Mouse (Mus musculus): ENCODE measurements around the gene Slc1a7.

The Slc1a7 gene

DNA sequence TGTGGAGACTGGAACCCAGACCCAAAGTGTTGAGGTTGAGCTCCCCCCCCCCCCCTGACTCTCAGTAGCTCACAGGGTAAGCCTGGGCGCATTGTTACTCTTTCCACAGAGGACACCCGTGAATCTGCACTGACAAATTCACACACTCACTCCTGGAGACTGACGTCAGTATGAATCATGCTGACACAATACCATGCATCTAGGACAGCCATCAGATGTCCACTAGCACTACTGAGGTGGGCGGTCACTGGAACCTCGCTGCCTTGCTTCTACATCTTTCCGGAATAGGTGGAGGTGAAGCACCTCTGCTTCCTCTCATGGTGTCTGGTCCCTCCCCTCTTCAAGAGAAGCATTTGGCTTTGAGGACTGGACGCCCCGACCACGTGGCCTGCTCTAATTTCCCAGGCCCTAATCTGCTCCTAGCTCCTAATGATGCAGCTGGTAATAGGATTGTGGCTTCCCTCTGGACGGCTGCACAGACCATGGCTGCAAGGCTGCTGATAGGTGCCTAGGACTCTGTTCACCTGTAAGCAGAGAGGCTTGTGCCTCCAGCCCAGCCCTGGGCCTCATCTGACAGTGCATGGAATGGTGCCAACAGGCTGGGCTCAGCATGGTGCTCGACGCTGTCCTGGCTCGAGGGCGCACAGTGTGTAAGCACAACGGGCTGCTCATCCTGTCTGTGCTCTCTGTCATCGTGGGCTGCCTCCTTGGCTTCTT lies at the start of gene Slc1a7:
TSS of gene Slc1a7 (plus strand) at position 367 of the 717 bp plus-strand sequence.
- in situ Hi-C loops (cut with MboI), result no loop called here

DNA sequence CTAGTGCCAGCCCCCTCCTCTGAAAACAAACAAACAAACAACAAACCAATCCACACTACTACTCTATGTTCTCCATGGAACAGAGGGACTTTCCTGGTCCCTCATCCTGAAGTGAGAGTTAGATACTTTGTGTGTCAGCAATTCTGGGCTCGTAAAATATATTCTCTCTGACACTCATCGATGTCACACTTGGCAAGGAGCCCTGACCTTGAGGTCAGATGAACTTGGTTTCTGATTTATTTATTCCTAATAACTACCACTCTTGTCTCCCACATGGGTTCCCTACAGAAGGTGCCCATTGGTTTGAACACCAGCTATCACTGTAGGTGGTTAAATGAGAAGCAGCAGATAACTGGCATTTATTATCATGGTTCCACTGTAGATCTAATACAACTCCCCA lies 47.8 kb upstream of the Slc1a7 start:
- in situ Hi-C loops (cut with MboI), result no loop called here

DNA sequence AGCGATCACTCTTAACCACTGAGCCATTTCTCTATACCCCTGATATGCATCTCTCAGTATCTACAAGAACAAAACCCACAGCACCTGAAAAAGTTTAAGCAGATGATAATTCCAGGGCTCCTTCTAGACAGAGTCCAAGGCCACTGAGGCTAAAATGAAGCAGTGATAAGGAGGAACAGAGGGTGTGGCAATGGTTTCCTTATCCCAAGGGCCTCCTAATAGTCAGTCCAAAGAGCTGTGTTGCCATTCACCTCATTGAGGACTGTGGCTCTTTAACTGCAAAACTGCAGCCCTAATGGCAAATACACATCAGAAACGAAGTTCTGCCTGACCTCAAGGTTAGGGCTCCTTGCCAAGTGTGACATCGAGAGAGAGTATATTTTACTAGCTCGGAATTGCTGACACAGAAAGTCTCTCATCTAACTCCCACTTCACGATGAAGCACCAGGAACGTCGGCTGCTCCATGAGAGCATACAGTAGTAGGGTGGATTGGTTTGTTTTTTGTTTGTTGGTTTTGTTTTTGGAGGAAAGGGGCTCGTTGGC lies 46.9 kb upstream of the Slc1a7 start:
- in situ Hi-C loops (cut with MboI), result no loop called here

DNA sequence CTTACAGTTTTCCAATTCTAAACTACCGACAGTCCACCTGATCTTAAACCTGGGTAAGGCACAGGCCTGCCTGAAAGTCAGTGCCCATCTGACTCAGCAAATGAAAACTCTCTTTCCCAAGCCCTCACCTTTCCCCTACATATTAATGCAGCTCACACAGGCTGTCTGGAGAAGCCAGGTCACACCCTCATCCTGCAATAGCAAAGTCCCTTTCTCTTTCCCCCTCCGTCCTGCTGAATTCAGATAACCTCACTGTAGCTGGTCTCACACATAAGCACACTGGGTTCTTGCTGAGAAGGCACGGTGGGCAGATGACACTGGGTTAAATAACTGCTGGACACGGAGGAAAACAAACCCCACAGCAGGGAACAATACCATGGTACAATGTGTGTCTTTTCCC lies 46.2 kb upstream of the Slc1a7 start:
- in situ Hi-C loops (cut with MboI), result no loop called here

DNA sequence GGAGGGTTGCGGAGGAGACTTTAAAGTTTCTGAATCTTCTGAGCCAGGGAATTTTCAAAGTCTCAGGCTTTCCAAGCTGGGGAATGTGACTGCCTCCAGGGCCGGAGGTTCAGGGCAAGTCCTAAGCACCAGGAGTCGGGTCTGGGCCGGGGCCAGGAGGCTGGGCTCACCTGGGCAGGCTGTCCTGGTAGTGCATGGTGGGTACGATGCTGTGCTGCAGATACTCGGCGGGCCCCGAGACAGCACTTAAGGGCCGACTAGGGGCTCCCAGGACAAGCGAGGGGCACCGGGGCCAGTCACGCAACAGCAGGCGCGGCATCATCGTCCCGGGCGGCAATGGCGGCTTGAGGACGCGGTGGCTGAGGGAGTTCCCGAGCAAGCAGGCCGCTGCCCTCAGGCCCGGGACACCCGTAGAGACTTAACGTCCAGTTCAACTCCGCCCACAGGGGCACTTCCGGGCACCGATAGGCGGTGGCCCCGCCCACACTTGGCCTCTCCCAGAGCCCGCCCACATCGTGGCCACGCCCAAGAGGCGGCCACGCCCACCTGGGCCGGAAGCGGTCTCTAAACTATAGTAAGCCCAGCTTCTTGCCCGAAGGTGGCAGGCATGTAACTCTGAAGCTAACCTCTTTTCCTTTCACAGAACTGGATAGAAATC lies 44.9 kb upstream of the Slc1a7 start, which contains the start of gene Cpt2:
TSS of gene Cpt2 (minus strand) at position 466 of the 658 bp plus-strand sequence.
- in situ Hi-C loops (cut with MboI), result no loop called here

DNA sequence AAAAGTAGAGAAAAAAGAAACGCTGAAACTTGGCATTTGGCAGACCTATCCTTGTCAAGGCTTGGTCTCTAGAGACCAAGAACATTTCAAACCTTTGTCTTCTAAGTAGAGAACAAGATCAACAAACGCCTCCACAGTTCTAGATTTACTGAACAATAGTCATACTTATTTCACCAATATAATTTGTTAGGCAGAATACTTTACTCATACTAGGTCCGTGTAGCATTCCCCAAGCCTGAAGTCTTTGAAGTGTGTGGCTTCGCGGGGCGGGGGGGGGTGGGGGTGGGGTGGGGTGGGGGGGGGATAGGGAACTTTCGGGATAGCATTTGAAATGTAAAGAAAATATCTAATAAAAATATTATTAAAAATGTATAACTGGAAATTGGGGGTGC lies 44.3 kb upstream of the Slc1a7 start:
- in situ Hi-C loops (cut with MboI), result no loop called here

DNA sequence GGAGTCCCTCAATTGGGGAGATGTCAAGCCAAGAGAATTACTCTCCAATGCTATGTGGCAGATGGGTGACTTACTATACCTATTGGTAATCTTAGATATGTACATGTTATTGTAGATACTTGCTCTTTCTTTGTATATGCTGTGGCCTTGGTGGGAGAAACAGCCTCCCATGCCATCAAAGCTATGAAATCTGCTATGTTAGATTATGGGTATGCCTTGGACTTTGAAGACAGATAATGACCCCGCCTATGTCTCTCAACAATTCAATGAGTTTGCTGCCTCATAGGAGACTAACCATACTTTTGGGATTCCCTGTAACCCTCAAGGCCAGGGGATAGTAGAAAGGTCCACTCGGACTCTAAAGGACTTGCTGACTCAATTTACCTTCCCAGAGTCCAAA lies 39.9 kb upstream of the Slc1a7 start:
- in situ Hi-C loops (cut with MboI), result no loop called here

DNA sequence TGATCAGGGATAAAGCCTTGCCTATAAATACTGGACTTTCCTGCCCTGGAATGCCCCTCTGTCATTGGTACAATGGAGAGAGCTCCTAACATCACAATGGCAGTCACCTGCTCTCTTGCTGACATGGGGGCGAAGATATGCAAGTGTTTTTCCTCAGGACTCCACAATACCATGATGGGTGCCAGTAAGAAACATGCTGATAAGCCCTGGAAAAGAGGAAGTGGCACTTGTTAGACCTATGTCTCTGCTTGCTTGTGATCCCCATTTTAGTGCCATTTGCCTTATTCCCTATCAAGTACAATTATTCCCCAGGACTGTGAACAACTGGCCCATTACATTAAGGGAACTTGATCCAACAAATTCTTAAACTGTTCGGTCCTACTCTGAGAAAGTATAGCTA lies 39.4 kb upstream of the Slc1a7 start:
- in situ Hi-C loops (cut with MboI), result no loop called here

DNA sequence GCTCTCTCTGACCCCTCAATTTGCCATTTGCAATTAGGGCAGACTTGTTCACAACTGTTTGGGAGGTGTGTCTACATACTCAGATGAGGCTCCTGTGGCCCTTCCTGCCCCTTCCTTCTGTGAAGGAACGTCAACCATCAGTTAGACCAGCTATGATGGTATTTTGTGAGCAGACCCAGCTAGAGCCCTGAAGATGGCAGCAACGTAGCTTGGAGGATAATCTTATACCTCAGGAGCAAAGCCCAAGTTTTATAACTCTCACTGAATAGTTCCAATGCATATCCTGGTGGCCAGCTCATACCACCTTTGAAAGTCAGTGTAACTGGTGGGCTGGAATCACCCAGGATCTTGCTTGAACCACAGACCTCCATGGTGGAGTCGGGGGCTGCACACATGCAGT lies 36.7 kb upstream of the Slc1a7 start:
- in situ Hi-C loops (cut with MboI), result no loop called here

DNA sequence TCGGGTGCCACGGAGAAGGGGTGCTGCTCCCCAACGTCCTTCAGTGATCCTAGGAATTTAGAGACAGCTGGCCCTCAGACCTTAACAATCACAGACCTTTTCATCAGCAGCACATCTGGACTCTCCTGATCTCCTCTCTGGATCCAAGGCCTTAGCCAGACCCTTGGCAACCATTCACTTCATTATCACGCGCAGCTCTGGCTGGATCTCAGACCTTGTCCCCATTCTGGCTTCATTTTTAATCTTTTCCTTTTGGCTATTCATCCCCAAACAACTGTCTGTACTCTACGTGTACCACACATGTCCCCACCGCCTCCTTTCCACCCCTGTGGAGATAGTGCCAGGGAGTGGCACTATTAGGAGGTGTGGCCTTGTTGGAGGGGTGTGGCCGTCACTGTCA lies 34.9 kb upstream of the Slc1a7 start:
- in situ Hi-C loops (cut with MboI), result no loop called here

DNA sequence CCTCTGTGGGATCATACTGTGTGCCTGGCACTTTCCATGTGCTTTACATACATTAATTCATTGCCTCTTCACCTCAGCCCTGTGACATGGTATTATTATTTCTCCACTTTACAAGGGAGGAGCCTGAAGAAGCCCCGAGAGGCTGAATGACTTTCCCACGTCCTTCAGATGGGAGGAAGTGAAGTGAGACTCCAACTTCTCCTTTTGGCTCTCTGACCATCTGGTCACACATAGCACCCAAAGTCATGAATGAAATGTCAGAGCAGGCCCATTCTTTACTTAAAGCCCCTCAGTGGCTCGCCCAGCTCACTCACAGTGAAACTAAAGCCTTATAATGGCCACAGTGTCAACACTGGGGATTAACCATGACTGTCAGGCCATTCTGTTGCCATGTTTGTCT lies 32.9 kb upstream of the Slc1a7 start:
- in situ Hi-C loops (cut with MboI), result no loop called here

DNA sequence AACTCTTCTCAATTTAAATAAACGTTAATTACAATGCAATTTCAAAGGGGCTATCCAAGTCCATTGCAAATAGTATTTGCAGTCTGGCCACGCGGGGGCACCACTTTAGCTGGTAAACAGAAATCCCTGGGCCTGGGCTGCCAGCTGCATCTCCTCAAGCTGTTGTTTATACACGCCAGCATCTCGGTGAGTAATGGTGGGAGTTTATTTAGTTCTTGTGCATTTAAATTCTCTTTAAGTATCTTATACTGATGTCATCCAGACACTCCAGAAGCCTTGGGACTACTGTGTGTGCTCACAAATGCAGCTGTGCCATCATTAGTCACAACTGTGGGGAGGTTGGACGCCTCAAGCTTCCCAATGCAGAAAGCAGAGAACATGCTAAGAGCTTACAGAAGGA lies 30.8 kb upstream of the Slc1a7 start:
- in situ Hi-C loops (cut with MboI), result no loop called here

DNA sequence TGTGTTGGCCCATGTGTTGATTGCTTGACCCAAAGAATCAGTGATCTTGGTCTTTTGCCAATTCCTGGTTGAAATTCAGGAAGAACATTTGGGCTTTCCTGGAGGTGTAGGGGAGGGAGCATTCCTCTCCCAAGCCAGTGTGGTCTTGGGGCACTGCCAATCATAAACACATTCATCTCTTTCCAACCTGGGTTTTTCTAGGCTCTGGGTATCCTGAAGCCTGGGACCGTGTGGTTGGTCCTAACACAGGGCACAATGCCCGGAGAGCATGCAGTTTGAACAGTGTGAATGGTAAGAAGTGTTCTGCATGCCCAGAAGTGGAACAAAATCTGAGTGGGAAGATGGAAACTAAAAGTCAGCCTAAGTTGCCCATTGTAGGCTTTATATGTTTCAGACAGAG lies 30.0 kb upstream of the Slc1a7 start:
- in situ Hi-C loops (cut with MboI), result no loop called here

DNA sequence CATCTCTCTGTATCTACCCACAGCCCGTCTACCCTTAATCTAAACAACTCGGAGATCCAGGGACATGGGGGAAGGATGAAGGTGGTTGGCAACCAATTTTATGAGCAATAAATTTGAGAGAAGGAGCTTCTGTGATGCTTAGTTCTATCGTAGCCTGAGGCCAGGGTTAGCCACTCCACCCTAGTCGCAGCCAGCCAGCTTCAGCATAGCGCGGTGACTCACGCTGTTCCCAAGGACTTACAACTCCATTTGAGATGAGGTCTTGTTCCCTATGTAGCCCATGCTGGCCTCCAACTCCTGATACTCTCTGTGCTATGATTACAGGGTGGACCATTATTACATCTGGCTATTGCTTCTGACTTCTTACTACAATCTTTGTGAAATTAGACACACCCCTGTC lies 25.4 kb upstream of the Slc1a7 start:
- in situ Hi-C loops (cut with MboI), result no loop called here

DNA sequence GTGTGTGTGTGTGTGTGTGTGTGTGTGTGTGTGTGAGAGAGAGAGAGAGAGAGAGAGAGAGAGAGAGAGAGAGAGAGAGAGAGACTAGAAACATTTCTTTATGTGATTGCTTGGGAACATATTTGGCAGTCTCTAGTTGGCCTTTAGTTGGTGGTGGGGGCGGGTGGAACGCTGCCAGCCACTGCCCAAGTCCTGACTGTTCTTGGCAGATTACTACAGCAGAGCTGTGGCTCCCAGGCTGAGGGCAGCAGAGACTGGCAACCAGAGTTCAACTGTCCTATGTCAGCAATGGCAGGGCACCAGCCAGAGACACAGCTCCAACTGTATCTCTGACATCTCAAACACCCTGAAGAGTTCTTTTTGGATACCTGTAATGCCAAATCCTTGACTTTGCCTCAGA lies 24.0 kb upstream of the Slc1a7 start:
- in situ Hi-C loops (cut with MboI), result no loop called here

DNA sequence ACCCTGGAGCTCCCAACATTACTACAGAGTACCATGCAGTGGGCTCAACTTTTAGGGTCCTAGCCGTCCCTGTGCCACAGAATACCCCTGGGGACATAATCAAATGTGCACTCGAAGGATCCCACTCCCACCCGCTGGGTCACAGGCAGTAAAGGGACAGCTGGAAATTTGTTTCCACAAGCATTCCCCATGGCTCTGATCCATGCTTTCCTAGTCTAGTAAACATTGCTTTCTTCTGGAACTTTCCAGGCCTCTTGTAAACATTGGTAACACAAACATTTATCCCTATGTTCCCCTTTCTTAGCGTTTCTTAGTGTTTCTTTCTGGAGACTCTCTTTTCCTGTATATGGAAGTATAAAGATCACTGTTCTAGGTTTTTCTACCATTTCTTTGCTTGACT lies 18.2 kb upstream of the Slc1a7 start:
- in situ Hi-C loops (cut with MboI), result no loop called here

DNA sequence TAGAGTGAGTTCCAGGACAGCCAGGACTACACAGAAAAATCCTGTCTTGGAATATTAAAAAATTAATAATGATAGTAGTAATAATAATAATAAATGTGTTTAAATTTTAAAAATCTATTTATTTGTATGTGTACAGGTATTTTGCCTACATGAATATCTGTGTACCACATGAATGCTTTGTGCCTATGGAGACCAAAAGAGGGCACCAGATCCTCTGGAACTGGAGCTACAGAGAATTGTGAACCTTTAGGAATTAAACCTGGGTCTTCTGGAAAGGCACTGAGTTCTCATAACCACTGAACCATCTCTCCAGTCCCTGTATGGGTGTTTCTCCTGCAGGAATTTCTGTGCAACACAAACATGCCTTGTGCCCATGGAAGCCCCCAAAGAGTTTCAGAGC lies 15.3 kb upstream of the Slc1a7 start:
- in situ Hi-C loops (cut with MboI), result no loop called here

DNA sequence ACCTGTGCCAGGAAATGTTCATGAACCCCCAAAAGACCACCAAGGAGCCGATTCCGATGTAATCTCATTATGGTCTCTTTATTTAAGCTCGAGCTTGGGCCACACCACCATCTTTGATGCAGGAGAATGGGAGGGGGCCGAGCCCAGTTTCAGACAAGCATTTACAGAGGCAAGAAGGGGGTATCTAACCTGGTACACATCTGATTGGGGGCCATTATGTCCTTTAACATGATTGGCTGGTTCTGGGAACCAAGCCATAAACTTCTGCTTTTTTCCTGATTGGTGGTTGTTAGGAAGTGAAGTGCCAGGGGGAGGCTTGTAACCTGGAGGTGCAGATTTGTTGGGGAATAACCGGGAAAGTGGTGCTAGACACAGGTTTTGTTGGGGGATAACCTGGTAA lies 12.4 kb upstream of the Slc1a7 start:
- in situ Hi-C loops (cut with MboI), result no loop called here

DNA sequence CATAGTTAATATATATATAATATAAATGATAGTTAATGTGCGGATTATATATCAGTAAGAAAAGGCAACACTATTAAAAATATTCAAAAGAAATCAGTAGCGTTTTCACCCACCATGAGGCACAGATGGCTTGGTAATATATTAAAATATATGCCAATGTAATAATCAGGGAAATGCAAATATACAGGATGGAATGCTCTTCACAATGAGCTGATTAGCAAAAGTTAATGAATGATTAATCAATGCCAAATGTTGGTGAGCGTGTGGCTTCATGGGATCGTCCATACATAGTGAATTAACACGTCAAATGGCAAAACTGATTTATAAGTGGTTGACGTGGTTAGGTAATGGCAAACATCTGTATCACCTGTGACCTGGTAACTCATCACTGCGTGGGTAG lies 9.6 kb upstream of the Slc1a7 start:
- in situ Hi-C loops (cut with MboI), result no loop called here

DNA sequence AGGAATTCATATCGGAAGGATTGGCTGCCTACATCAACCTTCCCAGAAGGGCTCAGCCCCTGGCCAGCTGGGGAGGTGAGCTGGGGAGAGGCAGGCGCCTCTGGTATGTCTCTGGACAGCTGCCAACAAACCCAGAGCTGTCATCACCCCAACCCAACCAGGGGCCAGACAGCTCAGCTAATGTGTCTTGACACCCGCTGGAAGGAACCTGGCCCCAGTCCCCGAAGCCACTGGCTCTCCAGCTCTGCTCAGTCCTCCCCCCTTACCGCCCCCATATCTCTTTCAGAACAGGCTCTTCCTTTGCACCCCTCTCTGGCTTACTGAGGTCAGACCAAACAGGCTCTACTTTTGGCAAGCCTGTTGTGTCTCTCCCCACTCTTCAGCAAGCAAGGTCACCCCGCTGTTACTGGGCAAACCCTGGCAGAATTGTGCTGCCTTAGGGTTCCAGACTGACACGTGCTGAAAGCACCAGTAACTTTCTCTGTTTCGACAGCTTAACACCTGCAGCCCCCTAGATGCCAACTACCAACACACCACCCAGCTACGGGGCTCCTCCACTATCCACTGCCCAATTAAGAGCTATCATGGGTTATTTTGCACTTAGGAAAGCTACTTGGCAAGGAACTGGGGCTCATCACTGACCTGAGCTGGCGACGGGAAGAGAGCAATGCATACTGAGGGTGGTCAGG lies 5.9 kb upstream of the Slc1a7 start:
- in situ Hi-C loops (cut with MboI), result no loop called here

DNA sequence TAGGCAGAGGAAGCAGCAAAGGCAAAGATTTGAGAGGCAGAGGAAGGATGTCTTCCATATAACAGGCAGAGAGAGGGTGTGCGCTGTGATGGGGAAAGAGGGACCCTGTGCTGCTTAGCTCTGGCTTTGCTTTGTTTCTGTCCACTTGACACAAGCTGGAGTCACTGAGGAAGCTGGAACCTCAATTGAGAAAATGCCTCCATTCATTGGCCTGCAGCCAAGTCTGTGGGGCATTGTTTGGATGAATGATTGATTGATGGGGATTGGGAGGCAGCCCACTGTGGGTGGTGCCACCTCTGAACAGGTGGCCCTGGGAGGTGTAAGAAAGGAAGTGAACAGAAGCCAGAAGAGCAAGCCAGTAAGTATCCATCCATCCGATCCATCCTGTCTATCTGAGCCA lies 5.3 kb upstream of the Slc1a7 start:
- in situ Hi-C loops (cut with MboI), result no loop called here

DNA sequence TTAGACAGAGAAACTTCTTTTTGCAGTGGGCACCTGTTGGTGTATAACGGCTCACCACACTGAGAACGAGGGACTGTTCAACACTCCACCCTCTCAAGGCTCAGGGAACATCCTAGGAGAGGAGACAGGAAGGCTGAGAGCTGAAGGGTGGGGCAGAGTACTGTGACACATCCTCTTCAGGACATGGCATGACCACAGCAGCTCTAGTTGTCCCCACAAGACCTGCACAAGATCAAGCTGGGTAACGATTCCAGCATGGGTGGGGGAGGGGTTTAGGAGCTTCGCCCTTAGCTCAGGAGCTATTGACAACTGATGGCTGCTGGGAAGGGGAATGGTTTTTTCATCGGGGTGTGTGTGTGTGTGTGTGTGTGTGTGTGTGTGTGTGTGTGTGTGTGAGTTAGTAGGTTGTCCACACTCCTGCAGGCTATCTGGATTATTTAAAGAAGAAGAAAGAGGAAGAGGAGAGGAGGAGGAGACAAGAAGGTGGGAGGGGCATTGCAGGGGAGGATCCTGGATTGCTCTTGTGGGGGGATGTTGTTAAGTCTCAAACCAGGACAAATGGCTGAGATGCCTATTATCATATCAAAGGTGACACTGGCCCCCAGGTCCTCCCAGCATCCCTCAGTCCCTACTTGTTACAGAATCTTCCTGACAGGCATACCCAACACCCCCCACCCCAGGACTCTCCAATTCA lies 1.6 kb upstream of the Slc1a7 start:
- in situ Hi-C loops (cut with MboI), result no loop called here

Data from mature B cell (primary cell).